Mouse (Mus musculus): ENCODE measurements around the gene Fstl4. TPM values are rescaled to one million over a fixed set of nuclear protein-coding genes. Genes with fewer than 3 reads are reported as not detected.
A peak's percentile ranks its signal among the peaks of the same experiment; 100 is the strongest.

The Fstl4 gene
- total RNA-seq, 4 experiments from 2014 or later = 0.65 to 1.3 (median 0.95) TPM

- no peak for DNase-seq
Measured at GRCm38 (mm10) chr11:52914431-52914830, 150.0 kb downstream of the Fstl4 start.

- no peak for DNase-seq
Measured at GRCm38 (mm10) chr11:52915648-52916047, 151.2 kb downstream of the Fstl4 start.

- DNase-seq = peak; percentile 42
Measured at GRCm38 (mm10) chr11:52919231-52919960, 155.0 kb downstream of the Fstl4 start.

- no peak for DNase-seq
Measured at GRCm38 (mm10) chr11:52924196-52924595, 159.8 kb downstream of the Fstl4 start.

- no peak for DNase-seq
Measured at GRCm38 (mm10) chr11:52928321-52928720, 163.9 kb downstream of the Fstl4 start.

- peak; percentile 6 for DNase-seq
Measured at GRCm38 (mm10) chr11:52939336-52940070, 175.1 kb downstream of the Fstl4 start.

GRCm38 (mm10) chr11:52942967-52943366 is 178.5 kb downstream of the Fstl4 start:
- no peak for DNase-seq

- DNase-seq = no peak
Measured at GRCm38 (mm10) chr11:52954995-52955394, 190.6 kb downstream of the Fstl4 start.

- no peak for DNase-seq
Measured at GRCm38 (mm10) chr11:52968809-52969208, 204.4 kb downstream of the Fstl4 start.

- no peak for DNase-seq
Measured at GRCm38 (mm10) chr11:52970396-52970795, 206.0 kb downstream of the Fstl4 start.

- DNase-seq = no peak
Measured at GRCm38 (mm10) chr11:52986986-52987385, 222.6 kb downstream of the Fstl4 start.

- DNase-seq = no peak
Measured at GRCm38 (mm10) chr11:52994688-52995087, 230.3 kb downstream of the Fstl4 start.

GRCm38 (mm10) chr11:52996434-52997093 is 232.1 kb downstream of the Fstl4 start:
- no peak for DNase-seq

- DNase-seq = no peak
Measured at GRCm38 (mm10) chr11:52997421-52997820, 233.0 kb downstream of the Fstl4 start.

- DNase-seq = no peak
Measured at GRCm38 (mm10) chr11:53000226-53000625, 235.8 kb downstream of the Fstl4 start.

- no peak for DNase-seq
Measured at GRCm38 (mm10) chr11:53003361-53003760, 238.9 kb downstream of the Fstl4 start.

- DNase-seq = no peak
Measured at GRCm38 (mm10) chr11:53003811-53004210, 239.4 kb downstream of the Fstl4 start.

- DNase-seq = no peak
Measured at GRCm38 (mm10) chr11:53009597-53009996, 245.2 kb downstream of the Fstl4 start.

GRCm38 (mm10) chr11:53011996-53012505 is 247.6 kb downstream of the Fstl4 start:
- no peak for DNase-seq

- DNase-seq = no peak
Measured at GRCm38 (mm10) chr11:53013906-53014305, 249.5 kb downstream of the Fstl4 start.

GRCm38 (mm10) chr11:53016358-53017021 is 252.1 kb downstream of the Fstl4 start:
- no peak for DNase-seq

- no peak for DNase-seq
Measured at GRCm38 (mm10) chr11:53019509-53019908, 255.1 kb downstream of the Fstl4 start.

- DNase-seq = no peak
Measured at GRCm38 (mm10) chr11:53024403-53024802, 260.0 kb downstream of the Fstl4 start.

Measured in adrenal gland, adult 8-10 months (tissue).